Mouse (Mus musculus): ENCODE data around the gene Dpp6. TPM values are rescaled to one million over a fixed set of nuclear protein-coding genes. Genes with fewer than 3 reads are reported as not detected.

The Dpp6 gene
- polyA plus RNA-seq, 1 experiment from 2014 or later = 1.0 TPM

DNA sequence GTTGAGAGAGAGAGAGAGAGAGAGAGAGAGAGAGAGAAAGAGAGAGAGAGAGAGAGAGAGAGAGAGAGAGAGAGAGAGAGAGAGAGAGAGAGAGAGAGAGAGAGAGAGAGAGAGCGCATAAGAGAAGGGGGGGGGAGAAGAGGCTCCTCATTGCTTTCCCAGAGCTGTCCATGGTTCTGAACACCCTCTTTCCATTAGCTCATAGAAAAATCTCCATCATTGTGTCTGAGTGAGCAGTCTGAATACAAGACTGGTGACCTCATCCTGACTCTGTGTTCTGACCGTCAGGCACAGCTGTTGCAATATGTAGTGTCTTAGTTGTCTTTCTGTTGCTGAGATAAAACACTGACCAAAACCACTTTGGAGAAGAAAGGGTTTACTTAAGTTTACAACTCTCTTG is 235.4 kb downstream of the Dpp6 start:
- DNase-seq (ENCODE audit: low spot score) = no peak
- 19% methylated on average over 2 of the region's 2 CpGs for WGBS
- H3K4me3 ChIP-seq (ENCODE audit: low read depth, low read length) = no peak overlapping the region

DNA sequence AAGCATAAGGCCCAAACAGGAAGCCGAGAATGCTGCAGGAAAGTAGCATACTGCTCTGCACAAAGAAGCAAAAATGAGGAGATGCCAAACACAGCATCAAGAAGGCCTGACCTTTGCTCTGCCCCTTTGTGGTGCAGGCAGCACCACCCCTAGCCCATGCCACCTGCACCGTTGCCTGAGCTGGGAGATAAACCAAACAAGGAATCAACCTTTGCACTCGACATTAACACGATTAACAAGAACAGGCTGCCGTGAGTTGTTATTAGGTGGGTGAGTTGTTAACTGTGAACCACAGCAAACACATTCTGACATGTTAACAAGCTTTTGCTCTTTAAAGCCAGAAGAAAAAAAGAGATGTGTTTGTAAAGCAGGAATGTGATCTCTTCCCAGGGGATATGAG is 239.4 kb downstream of the Dpp6 start:
- ATAC-seq (ENCODE audit: low FRiP score, low TSS enrichment) (no peak), DNase-seq (ENCODE audit: low spot score) (no peak)
- WGBS = 36% methylated on average over 5 of the region's 5 CpGs
- no peaks in the 10 kb centered on the region for H3K27me3 ChIP-seq (ENCODE audit: control insufficient read depth, insufficient read depth, low read length)
- no peaks in the 10 kb centered on the region for H3K36me3 ChIP-seq (ENCODE audit: control insufficient read depth, insufficient read depth, low read length)
- H3K4me2 ChIP-seq (replicated peaks; ENCODE audit: low read depth) = no peak overlapping the region
- H3K9me3 ChIP-seq (ENCODE audit: control insufficient read depth, low read length) = no peaks in the 10 kb centered on the region
- no peak for TF ChIP-seq EP300 (optimal IDR thresholded peaks at IDR 0.05)
- TF ChIP-seq CTCF (IDR thresholded peaks at IDR 0.05; ENCODE audit: low read depth) = no peak
- no peak overlapping the region for H3K4me3 ChIP-seq (ENCODE audit: low read depth, low read length)
- no peak overlapping the region for H3K27ac ChIP-seq (replicated peaks)
- H3K4me1 ChIP-seq (replicated peaks; ENCODE audit: control insufficient read depth, insufficient read depth) = no peaks in the 10 kb centered on the region
- no peak overlapping the region for H3K9ac ChIP-seq (ENCODE audit: low read length)

More for the DNA sequence above, 235.4 kb downstream of the Dpp6 start:
- Histone ChIP-seq H3K4me1 (replicated peaks; ENCODE audit: control insufficient read depth, insufficient read depth) (no peaks in the 10 kb centered on the region), H3K36me3 (ENCODE audit: control insufficient read depth, insufficient read depth, low read length) (no peaks in the 10 kb centered on the region), H3K27ac (replicated peaks) (no peak overlapping the region), H3K4me2 (replicated peaks; ENCODE audit: low read depth) (no peak overlapping the region), H3K27me3 (ENCODE audit: control insufficient read depth, insufficient read depth, low read length) (0 out of 2 replicates have a peak, but pooled peaks cover 2% of the 10 kb centered on the region), H3K9me3 (ENCODE audit: control insufficient read depth, low read length) (no peaks in the 10 kb centered on the region), H3K9ac (ENCODE audit: low read length) (no peak overlapping the region)
- ATAC-seq (ENCODE audit: low FRiP score, low TSS enrichment) = no peak
- no peak for TF ChIP-seq EP300 (optimal IDR thresholded peaks at IDR 0.05)
- TF ChIP-seq CTCF (IDR thresholded peaks at IDR 0.05; ENCODE audit: low read depth) = no peak

DNA sequence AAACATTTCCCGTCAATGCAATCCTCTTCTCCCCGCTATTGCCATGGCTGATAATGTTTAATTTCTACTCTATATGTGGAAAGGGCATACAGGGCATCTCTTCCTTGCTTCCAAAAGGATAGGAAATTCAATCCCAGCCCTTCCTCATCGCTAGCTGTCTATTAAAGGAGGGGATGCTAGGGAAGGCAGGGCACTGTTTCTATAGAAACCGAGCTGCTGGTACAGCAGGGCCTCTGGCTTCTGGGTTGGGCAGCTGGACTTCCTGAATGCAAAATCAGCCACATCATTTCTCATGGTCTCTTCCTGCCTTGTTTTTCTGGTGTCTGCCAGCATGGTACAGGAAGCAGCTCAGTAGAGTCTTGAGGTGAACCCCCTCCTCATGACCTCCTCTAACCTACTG is 243.1 kb downstream of the Dpp6 start:
- no peak for ATAC-seq (ENCODE audit: low FRiP score, low TSS enrichment)
- H3K9me3 ChIP-seq (ENCODE audit: control insufficient read depth, low read length) = no peaks in the 10 kb centered on the region
- no peak for DNase-seq (ENCODE audit: low spot score)
- H3K4me1 ChIP-seq (replicated peaks; ENCODE audit: control insufficient read depth, insufficient read depth) = no peaks in the 10 kb centered on the region
- no peak overlapping the region for H3K4me3 ChIP-seq (ENCODE audit: low read depth, low read length)
- H3K4me2 ChIP-seq (replicated peaks; ENCODE audit: low read depth) = no peak overlapping the region
- TF ChIP-seq EP300 (optimal IDR thresholded peaks at IDR 0.05) (no peak), CTCF (IDR thresholded peaks at IDR 0.05; ENCODE audit: low read depth) (no peak)
- WGBS = 72% methylated on average over 4 of the region's 4 CpGs
- H3K27me3 ChIP-seq (ENCODE audit: control insufficient read depth, insufficient read depth, low read length) = no peaks in the 10 kb centered on the region
- H3K36me3 ChIP-seq (ENCODE audit: control insufficient read depth, insufficient read depth, low read length) = no peaks in the 10 kb centered on the region
- no peak overlapping the region for H3K27ac ChIP-seq (replicated peaks)
- H3K9ac ChIP-seq (ENCODE audit: low read length) = no peak overlapping the region

DNA sequence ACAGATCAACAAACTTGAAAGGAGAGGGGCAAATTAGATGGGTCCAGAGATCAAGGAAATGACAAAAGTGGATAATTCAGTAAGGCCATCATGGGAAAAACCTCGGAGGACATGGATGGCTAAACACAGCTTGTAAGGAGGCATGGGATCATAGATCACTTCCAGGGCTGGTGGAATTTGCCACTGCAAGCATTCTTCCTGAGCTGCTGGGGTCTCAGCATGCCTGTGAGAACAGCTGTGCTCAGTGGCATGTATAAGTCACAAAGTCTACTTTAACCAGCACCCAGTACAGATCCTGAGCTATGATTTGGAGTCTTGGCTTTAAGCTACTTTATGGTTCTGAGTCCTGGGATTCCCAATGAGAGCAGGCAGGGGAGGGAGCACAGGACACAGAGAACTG is 246.9 kb downstream of the Dpp6 start:
- TF ChIP-seq EP300 (optimal IDR thresholded peaks at IDR 0.05) = no peak
- TF ChIP-seq CTCF (IDR thresholded peaks at IDR 0.05; ENCODE audit: low read depth) = no peak
- WGBS = 57% methylated on average over 1 of the region's 1 CpGs
- no peak overlapping the region for H3K9ac ChIP-seq (ENCODE audit: low read length)
- H3K4me2 ChIP-seq (replicated peaks; ENCODE audit: low read depth) = no peak overlapping the region
- no peak overlapping the region for H3K27ac ChIP-seq (replicated peaks)
- DNase-seq (ENCODE audit: low spot score) (no peak), ATAC-seq (ENCODE audit: low FRiP score, low TSS enrichment) (no peak)
- H3K4me3 ChIP-seq (ENCODE audit: low read depth, low read length) = no peak overlapping the region
- no peaks in the 10 kb centered on the region for H3K27me3 ChIP-seq (ENCODE audit: control insufficient read depth, insufficient read depth, low read length)
- no peaks in the 10 kb centered on the region for H3K4me1 ChIP-seq (replicated peaks; ENCODE audit: control insufficient read depth, insufficient read depth)
- H3K36me3 ChIP-seq (ENCODE audit: control insufficient read depth, insufficient read depth, low read length) = no peaks in the 10 kb centered on the region
- H3K9me3 ChIP-seq (ENCODE audit: control insufficient read depth, low read length) = no peaks in the 10 kb centered on the region

DNA sequence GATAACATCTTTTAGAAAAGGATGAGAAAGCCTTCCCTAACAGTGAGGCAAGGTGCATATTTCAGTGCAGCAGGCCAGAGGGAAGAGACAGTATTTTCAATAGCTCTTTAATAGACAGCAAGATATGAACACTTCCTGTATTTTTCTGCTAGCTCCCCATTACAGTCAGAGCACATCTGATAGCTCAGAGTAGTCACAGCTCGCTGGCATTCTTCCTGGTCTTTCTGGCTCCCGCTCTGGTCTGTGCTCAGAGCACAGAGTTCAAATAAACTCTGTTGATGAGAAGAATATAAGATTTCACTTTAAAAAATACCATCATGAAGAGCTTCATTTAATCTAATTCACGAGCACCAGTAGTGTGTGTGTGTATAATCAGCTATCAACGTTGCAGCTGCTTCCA is 249.8 kb downstream of the Dpp6 start:
- Histone ChIP-seq H3K27me3 (ENCODE audit: control insufficient read depth, insufficient read depth, low read length) (no peaks in the 10 kb centered on the region), H3K4me3 (ENCODE audit: low read depth, low read length) (no peak overlapping the region), H3K27ac (replicated peaks) (no peak overlapping the region), H3K4me1 (replicated peaks; ENCODE audit: control insufficient read depth, insufficient read depth) (no peaks in the 10 kb centered on the region), H3K9ac (ENCODE audit: low read length) (no peak overlapping the region), H3K36me3 (ENCODE audit: control insufficient read depth, insufficient read depth, low read length) (no peaks in the 10 kb centered on the region), H3K9me3 (ENCODE audit: control insufficient read depth, low read length) (no peaks in the 10 kb centered on the region), H3K4me2 (replicated peaks; ENCODE audit: low read depth) (no peak overlapping the region)
- ATAC-seq (ENCODE audit: low FRiP score, low TSS enrichment) = no peak
- TF ChIP-seq CTCF (IDR thresholded peaks at IDR 0.05; ENCODE audit: low read depth) = no peak
- TF ChIP-seq EP300 (optimal IDR thresholded peaks at IDR 0.05) = no peak
- DNase-seq (ENCODE audit: low spot score) = no peak
- 67% methylated on average over 4 of the region's 4 CpGs for WGBS

DNA sequence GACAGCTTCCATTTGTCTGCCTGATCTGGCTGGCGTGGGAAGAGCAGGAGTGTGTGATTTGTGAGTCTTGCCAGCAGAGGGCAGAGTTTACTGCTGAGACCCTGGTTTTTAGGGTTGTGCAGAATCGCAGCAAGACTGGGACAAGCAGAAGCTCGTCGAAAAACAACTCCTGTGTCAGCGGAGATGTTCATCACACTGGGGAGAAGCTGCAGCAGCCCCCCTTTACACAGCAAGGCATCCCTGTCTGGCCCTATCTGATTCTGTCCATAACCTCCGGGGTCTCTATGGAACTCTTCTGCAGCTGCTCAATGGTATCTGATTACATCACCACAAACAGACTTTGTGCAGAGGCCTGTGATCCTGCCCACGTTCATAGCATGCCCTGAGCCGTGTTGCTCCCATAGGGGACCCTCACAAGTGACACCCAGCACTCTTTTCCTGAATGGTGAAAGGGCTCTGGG is 258.2 kb downstream of the Dpp6 start:
- Histone ChIP-seq H3K4me3 (ENCODE audit: low read depth, low read length) (no peak overlapping the region), H3K36me3 (ENCODE audit: control insufficient read depth, insufficient read depth, low read length) (no peaks in the 10 kb centered on the region), H3K27ac (replicated peaks) (no peak overlapping the region), H3K9ac (ENCODE audit: low read length) (no peak overlapping the region), H3K4me2 (replicated peaks; ENCODE audit: low read depth) (no peak overlapping the region), H3K27me3 (ENCODE audit: control insufficient read depth, insufficient read depth, low read length) (no peaks in the 10 kb centered on the region), H3K9me3 (ENCODE audit: control insufficient read depth, low read length) (no peaks in the 10 kb centered on the region), H3K4me1 (replicated peaks; ENCODE audit: control insufficient read depth, insufficient read depth) (no peaks in the 10 kb centered on the region)
- DNase-seq (ENCODE audit: low spot score) (peak; percentile 17), ATAC-seq (ENCODE audit: low FRiP score, low TSS enrichment) (no peak)
- no peak for TF ChIP-seq EP300 (optimal IDR thresholded peaks at IDR 0.05)
- TF ChIP-seq CTCF (IDR thresholded peaks at IDR 0.05; ENCODE audit: low read depth) = peak; percentile 74
- WGBS = 16% methylated on average over 8 of the region's 8 CpGs
